Mouse (Mus musculus) liver, embryonic 15.5 days (tissue): ENCODE results near the gene Gls2. TPM values are rescaled to one million over a fixed set of nuclear protein-coding genes. Genes with fewer than 3 reads are reported as not detected.

Source experiments
- ATAC-seq: fragments of 200-750 bp; cut with Nextera tagmentation; 2 replicates; pipeline ENCODE4 v1.8.0; 2017; ENCODE audit warnings: moderate number of reproducible peaks, mild to moderate bottlenecking, moderate library complexity; ENCODE audit not compliant: insufficient read depth
- H3K27ac ChIP-seq: fragments of 300-500 bp; sonication (generic); replicated peaks from 2 replicates; pipeline ENCODE4 v1.5.1; 2015; ENCODE audit warnings: mild to moderate bottlenecking, inconsistent platforms
- H3K27me3 ChIP-seq: fragments of 300-500 bp; sonication (generic); 2 replicates; pipeline ENCODE4 v1.6.1; 2015; ENCODE audit warnings: mild to moderate bottlenecking, inconsistent platforms
- H3K36me3 ChIP-seq: fragments of 300-500 bp; sonication (generic); replicated peaks from 2 replicates; pipeline ENCODE4 v1.6.1; 2015; ENCODE audit warnings: moderate library complexity, mild to moderate bottlenecking, inconsistent platforms
- H3K4me1 ChIP-seq: fragments of 300-500 bp; sonication (generic); replicated peaks from 2 replicates; pipeline ENCODE4 v1.6.1; 2015; ENCODE audit warnings: inconsistent platforms
- H3K4me2 ChIP-seq: fragments of 300-500 bp; sonication (generic); 2 replicates; pipeline ENCODE4 v1.6.1; 2015; ENCODE audit warnings: moderate library complexity, mild to moderate bottlenecking, inconsistent platforms
- H3K4me3 ChIP-seq: fragments of 300-500 bp; sonication (generic); replicated peaks from 2 replicates; pipeline ENCODE4 v1.5.1; 2015; ENCODE audit warnings: mild to moderate bottlenecking, inconsistent platforms
- H3K9ac ChIP-seq: fragments of 300-500 bp; sonication (generic); 2 replicates; pipeline ENCODE4 v1.6.1; 2015; ENCODE audit warnings: moderate library complexity, mild to moderate bottlenecking, inconsistent platforms
- H3K9me3 ChIP-seq: fragments of 300-500 bp; sonication (generic); replicated peaks from 2 replicates; pipeline ENCODE4 v1.6.1; 2016; ENCODE audit warnings: inconsistent platforms
- WGBS: fragments of 180-500 bp; shearing (Covaris S2); methylation state at CpG from one replicate; pipeline ENCODE4 v1.1.7; 2015; ENCODE audit warnings: mixed read lengths; ENCODE audit not compliant: insufficient replicate concordance; 5-methylcytosine and 5-hydroxymethylcytosine counted together
- polyA plus RNA-seq: library from polyadenylated mRNA; unstranded; fragments of >200 nt; fragmentation: Nextera tagmentation; extraction: Ambion mirVana; gene quantifications from 2 replicates; pipeline ENCODE4 v1.2.1, GENCODE M21; 2015

The Gls2 gene
- polyA plus RNA-seq, 1 experiment from 2014 or later, result 10.1 TPM

DNA sequence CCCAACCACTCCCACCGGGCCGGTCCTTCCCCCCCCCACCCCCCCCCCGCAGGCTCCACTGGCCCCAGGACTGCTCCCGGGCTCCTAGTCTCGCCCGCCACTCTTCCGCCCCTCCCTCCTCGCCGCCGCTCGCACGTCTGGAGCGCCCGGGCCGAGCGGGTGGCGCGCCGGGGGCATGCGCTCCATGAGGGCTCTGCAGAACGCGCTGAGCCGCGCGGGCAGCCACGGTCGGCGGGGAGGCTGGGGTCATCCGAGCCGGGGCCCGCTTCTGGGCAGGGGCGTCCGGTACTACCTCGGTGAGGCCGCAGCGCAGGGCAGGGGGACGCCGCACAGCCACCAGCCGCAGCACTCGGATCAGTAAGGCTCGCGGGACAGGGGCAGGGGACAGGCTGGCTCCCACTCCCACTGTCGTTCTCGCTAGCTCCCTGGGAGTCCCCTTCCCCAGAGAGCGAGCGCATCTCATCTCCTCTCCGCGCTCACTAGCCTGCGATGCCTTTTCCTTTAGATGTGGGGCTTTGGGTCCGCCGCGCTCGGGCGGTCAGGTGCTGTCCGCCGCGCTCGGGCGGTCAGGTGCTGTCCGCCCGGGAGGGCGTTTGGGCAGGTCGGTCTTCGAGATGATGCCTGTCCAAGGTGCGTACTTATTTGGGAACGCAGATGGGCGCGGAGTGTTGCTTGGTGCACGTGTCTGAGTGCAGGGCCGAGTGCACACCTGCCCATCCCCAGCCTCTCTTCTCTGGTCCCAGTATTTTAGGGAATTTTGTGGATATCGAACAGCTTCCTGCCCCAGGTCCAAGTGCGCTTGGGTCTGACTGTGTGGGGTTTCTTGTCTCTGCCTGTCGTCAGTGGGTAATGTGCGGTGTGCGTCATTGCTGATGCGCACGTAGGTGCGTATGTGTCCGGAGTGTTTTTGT is 549 bp downstream of the Gls2 start:
- Histone ChIP-seq H3K4me1 (peaks cover 21% of the 10 kb centered on the region), H3K27me3 (peaks cover 62% of the 10 kb centered on the region), H3K36me3 (no peaks in the 10 kb centered on the region), H3K27ac (peak overlapping the region; percentile 62), H3K4me2 (peak overlapping the region; percentile 94), H3K9me3 (no peaks in the 10 kb centered on the region), H3K4me3 (peak overlapping the region; percentile 67), H3K9ac (peak overlapping the region; percentile 59)
- peak; percentile 86 for ATAC-seq
- 2% methylated on average over 75 of the region's 79 CpGs for WGBS

DNA sequence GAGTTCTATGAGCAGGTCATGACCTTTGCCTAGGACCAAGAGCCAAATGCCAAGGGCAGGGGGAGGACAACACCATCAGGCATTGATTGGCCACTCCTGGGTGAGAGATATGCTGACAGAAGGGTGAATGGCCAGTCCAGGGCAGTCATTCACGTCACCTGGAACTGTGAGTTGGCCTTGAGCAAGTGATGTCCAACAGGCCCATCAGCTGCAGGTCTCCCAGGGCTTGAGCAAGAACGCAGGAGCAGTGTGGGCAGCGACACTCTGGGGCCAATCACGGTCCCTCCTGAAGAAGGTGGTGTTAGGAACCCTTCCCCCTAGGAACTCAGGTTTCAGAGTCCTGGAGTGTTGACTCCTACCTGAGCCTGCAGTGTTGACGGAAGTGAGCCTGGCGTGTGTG is 7.6 kb downstream of the Gls2 start:
- Histone ChIP-seq H3K36me3 (0 out of 2 replicates have a peak, but pooled peaks cover 6% of the 10 kb centered on the region), H3K27me3 (peaks cover 11% of the 10 kb centered on the region), H3K9me3 (no peaks in the 10 kb centered on the region), H3K4me2 (no peak overlapping the region), H3K4me3 (no peak overlapping the region), H3K9ac (no peak overlapping the region), H3K4me1 (peaks cover 20% of the 10 kb centered on the region), H3K27ac (no peak overlapping the region; the same call in 1 of the 2 replicates)
- peak; percentile 76 for ATAC-seq
- WGBS, result 65% methylated on average over 6 of the region's 6 CpGs

DNA sequence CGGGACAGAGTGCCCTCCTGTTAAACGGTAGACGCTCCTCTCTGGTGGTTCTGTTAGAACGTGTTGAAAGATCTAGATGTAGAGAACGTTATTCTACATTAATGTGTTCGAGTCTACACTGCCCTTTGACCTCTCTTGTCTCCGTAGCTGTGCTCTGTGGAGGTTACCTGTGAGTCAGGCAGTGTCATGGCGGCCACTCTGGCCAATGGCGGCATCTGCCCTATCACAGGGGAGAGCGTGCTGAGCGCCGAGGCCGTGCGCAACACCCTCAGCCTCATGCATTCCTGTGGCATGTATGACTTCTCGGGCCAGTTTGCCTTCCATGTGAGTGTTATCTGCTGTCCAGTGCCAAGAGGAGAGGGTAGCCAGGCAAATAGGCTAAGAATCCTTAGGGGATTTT is 10.7 kb downstream of the Gls2 start:
- no peaks in the 10 kb centered on the region for H3K9me3 ChIP-seq
- ATAC-seq, result peak; percentile 7; the same call in 1 of the 2 replicates
- H3K9ac ChIP-seq, result no peak overlapping the region
- peaks cover 20% of the 10 kb centered on the region for H3K4me1 ChIP-seq
- no peaks in the 10 kb centered on the region for H3K27me3 ChIP-seq
- 0 out of 2 replicates have a peak, but pooled peaks cover 17% of the 10 kb centered on the region for H3K36me3 ChIP-seq
- H3K4me2 ChIP-seq, result no peak overlapping the region
- no peak overlapping the region for H3K4me3 ChIP-seq
- WGBS, result 77% methylated on average over 15 of the region's 15 CpGs
- no peak overlapping the region for H3K27ac ChIP-seq

DNA sequence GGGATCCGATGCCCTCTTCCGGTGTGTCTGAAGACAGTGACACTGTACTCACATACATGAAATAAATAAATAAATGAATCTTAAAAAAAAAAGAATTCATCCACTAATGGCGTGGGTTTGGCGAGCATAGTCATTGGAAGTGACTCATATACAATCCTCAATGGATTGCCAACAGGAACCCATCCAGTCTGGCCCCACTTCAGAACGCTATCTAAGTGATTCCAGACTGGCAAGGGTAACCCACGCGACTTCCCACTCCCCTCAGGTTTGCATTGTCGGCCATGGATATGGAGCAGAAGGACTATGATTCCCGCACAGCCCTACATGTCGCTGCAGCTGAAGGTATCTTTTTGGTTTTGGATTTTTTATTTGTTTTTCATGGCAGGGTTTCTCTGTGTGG is 14.1 kb downstream of the Gls2 start:
- Histone ChIP-seq H3K9me3 (no peaks in the 10 kb centered on the region), H3K4me2 (no peak overlapping the region), H3K4me3 (no peak overlapping the region), H3K27me3 (0 out of 2 replicates have a peak, but pooled peaks cover 3% of the 10 kb centered on the region), H3K4me1 (peaks cover 49% of the 10 kb centered on the region), H3K36me3 (peaks cover 21% of the 10 kb centered on the region; the same call in 1 of the 2 replicates), H3K9ac (no peak overlapping the region), H3K27ac (no peak overlapping the region)
- ATAC-seq, result no peak
- WGBS, result 83% methylated on average over 10 of the region's 10 CpGs

DNA sequence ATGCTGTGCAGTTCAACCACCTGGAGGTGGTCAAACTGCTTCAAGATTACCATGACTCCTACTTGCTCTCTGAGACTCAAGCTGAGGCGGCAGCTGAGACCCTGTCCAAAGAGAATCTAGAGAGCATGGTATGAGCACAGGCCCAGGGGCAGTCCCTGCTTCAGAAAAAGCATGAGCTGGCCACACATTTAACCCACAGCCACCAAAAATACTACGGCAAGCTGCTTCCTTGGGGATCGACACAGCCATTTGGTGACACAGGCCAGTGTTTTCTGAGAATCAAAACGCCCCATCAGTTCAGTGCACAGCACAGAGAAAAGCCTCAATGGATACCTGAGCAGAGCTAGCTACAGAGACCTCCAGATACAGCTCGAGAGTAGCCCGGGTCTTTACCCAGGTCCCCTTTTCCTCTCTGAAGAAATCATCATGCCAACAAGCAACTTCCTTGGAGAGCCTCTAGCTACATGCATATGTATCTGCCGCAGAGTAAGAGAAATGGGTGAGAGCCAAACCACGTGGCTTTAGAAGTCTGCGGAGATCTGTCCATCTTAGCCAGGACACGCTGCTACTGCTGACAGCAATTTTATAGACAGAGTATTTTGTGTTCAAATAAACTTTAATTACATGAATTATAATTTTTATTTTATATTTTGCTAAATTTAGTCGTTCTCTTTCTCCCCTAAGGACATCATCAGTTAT is 15.2 kb downstream of the Gls2 start:
- WGBS, result 77% methylated on average over 11 of the region's 11 CpGs
- ATAC-seq, result no peak
- no peak overlapping the region for H3K4me2 ChIP-seq
- H3K27me3 ChIP-seq, result 0 out of 2 replicates have a peak, but pooled peaks cover 11% of the 10 kb centered on the region
- H3K9me3 ChIP-seq, result no peaks in the 10 kb centered on the region
- no peak overlapping the region for H3K4me3 ChIP-seq
- H3K27ac ChIP-seq, result no peak overlapping the region
- H3K36me3 ChIP-seq, result peaks cover 21% of the 10 kb centered on the region; the same call in 1 of the 2 replicates
- no peak overlapping the region for H3K9ac ChIP-seq
- H3K4me1 ChIP-seq, result peaks cover 41% of the 10 kb centered on the region

DNA sequence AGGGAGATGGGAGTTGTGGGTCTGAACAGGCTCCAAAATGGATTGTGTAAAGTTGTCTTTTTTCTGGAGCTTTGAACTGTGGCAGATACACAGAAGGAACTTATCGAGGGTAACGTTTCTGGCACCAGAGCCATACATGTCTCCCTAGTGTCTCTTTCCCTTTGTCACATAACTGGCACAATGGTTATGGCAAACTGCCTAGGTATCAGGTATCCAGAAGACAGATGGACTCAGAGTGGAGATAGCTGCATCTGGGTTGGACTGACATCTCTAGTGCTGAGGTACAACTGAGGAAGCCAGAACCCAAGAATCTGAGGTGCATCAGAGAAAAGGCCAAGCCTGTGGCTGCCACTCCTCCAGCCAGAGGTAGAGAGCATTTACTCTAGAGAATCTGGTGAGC is 15.9 kb downstream of the Gls2 start:
- peaks cover 34% of the 10 kb centered on the region for H3K4me1 ChIP-seq
- no peak for ATAC-seq
- no peak overlapping the region for H3K9ac ChIP-seq
- peak overlapping the region; percentile 89 for H3K4me2 ChIP-seq
- peaks cover 21% of the 10 kb centered on the region; the same call in 1 of the 2 replicates for H3K36me3 ChIP-seq
- 0 out of 2 replicates have a peak overlapping the region, but pooled peaks have one; percentile 70 for H3K4me3 ChIP-seq
- 77% methylated on average over 2 of the region's 2 CpGs for WGBS
- 0 out of 2 replicates have a peak, but pooled peaks cover 11% of the 10 kb centered on the region for H3K27me3 ChIP-seq
- no peaks in the 10 kb centered on the region for H3K9me3 ChIP-seq
- H3K27ac ChIP-seq, result no peak overlapping the region

DNA sequence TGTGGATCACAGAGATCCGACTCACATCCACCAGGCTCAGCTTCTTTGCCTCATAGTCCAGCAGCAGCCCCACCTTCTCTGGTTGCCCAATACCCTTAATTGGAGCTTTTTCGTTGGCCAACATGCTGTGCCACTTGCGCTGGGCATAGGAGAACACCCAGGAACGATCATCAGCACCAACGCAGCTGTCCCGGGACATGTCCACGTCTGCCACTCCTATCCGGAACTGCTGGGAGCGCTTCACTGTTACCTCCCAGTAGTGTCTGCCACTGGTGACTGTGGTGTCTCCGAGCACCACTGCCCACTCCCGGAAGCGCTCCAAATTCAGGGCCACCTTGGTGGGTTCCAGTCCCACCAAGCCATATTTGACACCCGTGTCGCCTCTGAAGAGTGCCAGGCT is 16.7 kb downstream of the Gls2 start:
- 15% methylated on average over 14 of the region's 14 CpGs for WGBS
- ATAC-seq, result no peak
- peak overlapping the region; percentile 89 for H3K4me2 ChIP-seq
- H3K27ac ChIP-seq, result peak overlapping the region; percentile 73; the same call in 1 of the 2 replicates
- peak overlapping the region; percentile 70 for H3K4me3 ChIP-seq
- H3K9me3 ChIP-seq, result no peaks in the 10 kb centered on the region
- peaks cover 21% of the 10 kb centered on the region; the same call in 1 of the 2 replicates for H3K36me3 ChIP-seq
- H3K9ac ChIP-seq, result peak overlapping the region; percentile 67
- H3K27me3 ChIP-seq, result 0 out of 2 replicates have a peak, but pooled peaks cover 11% of the 10 kb centered on the region
- peaks cover 31% of the 10 kb centered on the region for H3K4me1 ChIP-seq

DNA sequence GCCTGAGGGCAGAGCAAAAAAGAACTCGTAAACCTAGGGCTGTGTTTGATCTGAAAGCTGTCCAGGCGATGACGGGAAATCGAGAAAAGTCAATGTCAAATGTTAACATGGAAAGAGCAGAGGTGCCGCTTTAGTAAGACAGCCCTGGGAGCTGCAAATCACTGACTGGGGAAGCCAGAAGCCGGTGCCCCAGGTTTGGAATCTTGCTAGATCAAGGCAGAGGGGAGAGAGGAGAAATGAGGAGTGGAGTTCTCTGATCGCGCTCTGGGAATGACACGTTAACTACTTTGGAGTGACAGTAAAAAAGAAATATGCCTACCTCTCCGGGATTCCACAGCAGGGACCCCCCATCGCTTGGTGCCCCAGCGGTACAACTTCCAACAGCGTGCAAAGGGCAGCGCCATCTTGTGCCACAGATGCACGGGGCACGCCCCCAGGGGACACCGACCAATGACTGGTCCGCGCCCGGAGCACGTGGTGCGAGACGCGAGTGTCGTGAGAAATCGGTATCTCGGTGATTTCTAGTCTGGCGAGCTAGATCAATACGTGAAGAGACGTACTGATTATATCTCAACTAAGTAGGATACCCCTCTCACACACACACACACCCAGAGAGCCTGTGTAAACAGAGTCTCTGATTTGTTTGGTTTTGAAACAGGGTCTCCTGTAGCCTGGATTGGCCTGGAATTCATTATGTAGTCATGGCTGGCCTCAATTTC is 17.3 kb downstream of the Gls2 start, which contains the start of gene Spryd4:
Gene Spryd4, minus strand, starts transcription at position 418 of the 719 bp plus-strand sequence.
- Histone ChIP-seq H3K27me3 (0 out of 2 replicates have a peak, but pooled peaks cover 11% of the 10 kb centered on the region), H3K9ac (peak within 1 kb of the TSS; percentile 67), H3K4me3 (peak within 1 kb of the TSS; percentile 70), H3K4me2 (peak within 1 kb of the TSS; percentile 89), H3K4me1 (peaks cover 31% of the 10 kb centered on the region), H3K36me3 (peaks cover 18% of the 10 kb centered on the region; the same call in 1 of the 2 replicates), H3K9me3 (no peaks in the 10 kb centered on the region), H3K27ac (peak within 1 kb of the TSS; percentile 73)
- ATAC-seq, result peak; percentile 86
- WGBS, result under 1% methylated on average over 30 of the region's 30 CpGs

DNA sequence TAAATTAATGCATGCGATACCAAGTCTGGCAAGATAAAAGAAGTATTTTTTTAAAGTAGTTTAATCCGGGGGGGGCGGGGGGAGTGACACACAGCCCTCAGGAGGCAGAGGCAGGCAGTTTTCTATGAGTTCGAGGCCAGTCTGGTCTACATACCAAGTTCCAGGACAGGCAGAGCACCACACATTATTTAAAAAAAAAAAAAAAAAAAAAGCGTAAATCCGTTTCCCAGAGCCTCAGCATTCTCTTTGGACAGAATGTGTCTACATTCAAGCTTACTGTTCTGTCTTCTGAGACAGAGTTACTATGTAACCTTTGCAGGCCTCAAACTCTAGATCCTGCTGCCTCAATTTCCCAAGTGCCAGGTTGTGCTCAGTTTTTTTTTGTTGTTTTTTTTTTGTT is 17.9 kb downstream of the Gls2 start:
- peaks cover 31% of the 10 kb centered on the region for H3K4me1 ChIP-seq
- H3K9me3 ChIP-seq, result no peaks in the 10 kb centered on the region
- H3K4me2 ChIP-seq, result peak overlapping the region; percentile 89
- 45% methylated on average over 6 of the region's 6 CpGs for WGBS
- no peak for ATAC-seq
- peak overlapping the region; percentile 33 for H3K9ac ChIP-seq
- peaks cover 14% of the 10 kb centered on the region; the same call in 1 of the 2 replicates for H3K36me3 ChIP-seq
- H3K4me3 ChIP-seq, result peak overlapping the region; percentile 70
- H3K27ac ChIP-seq, result peak overlapping the region; percentile 73
- H3K27me3 ChIP-seq, result 0 out of 2 replicates have a peak, but pooled peaks cover 11% of the 10 kb centered on the region

DNA sequence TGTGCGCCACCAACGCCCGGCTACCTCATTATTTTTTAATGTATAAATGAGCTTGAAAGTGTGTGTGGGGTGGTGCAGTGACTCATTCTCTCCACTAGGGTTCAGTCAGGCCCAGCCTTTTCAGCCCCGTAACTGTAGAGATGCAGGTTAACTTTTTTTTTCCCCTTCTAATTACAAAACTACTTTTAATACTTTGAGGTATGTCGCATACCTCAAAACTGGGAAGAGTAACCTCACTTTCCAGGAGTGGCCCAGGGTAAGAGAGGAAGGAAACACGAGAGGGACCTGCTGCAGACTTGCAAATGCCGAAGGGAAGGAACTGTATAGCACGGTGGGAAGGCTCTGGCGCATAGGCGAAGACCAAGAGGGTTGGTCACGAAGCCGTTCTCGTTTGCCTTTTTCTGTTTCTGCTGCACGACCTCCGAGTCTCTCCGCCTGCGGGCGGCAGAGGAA is 18.6 kb downstream of the Gls2 start:
- peak overlapping the region; percentile 89 for H3K4me2 ChIP-seq
- H3K36me3 ChIP-seq, result peaks cover 12% of the 10 kb centered on the region; the same call in 1 of the 2 replicates
- peak overlapping the region; percentile 47; the same call in 1 of the 2 replicates for H3K9ac ChIP-seq
- H3K4me3 ChIP-seq, result peak overlapping the region; percentile 51
- 0 out of 2 replicates have a peak, but pooled peaks cover 11% of the 10 kb centered on the region for H3K27me3 ChIP-seq
- H3K4me1 ChIP-seq, result peaks cover 31% of the 10 kb centered on the region
- H3K27ac ChIP-seq, result peak overlapping the region; percentile 51
- WGBS, result 2% methylated on average over 18 of the region's 18 CpGs
- peak; percentile 47 for ATAC-seq
- H3K9me3 ChIP-seq, result no peaks in the 10 kb centered on the region
